ENCODE assay signal across 9 mouse cellular contexts in genomic region chr1:189800211-189800961, GRCm38 (mm10).
A peak's percentile ranks its signal among the peaks of the same experiment; 100 is the strongest.
DNase-seq lines count a peak whose midpoint lies in the region; ATAC-seq and TF ChIP-seq lines count a peak whose summit lies in the region.
"Had no signal": no experiment of that assay in that cellular context is flagged by ENCODE, and none has a peak within 500 bp of the region (broad histone marks: within the 10 kb centered on the region; RNA-seq: fewer than 3 reads in every experiment).

No protein-coding gene starts in this region.

- H3K4me3 ChIP-seq in hindbrain, postnatal 0 days (ENCODE audit: low read length), result no peak overlapping the region
- no peak overlapping the region for H3K4me3 ChIP-seq in hindbrain, embryonic 14.5 days (replicated peaks; ENCODE audit: low read length)
- no peak overlapping the region for H3K4me3 ChIP-seq in embryonic facial prominence, embryonic 15.5 days (replicated peaks)
- no peak overlapping the region for H3K4me3 ChIP-seq in limb, embryonic 15.5 days

- peak; percentile 61; the same call in 1 of the 2 replicates for ATAC-seq in hindbrain, postnatal 0 days
- no peak for ATAC-seq in hindbrain, embryonic 14.5 days (ENCODE audit: low FRiP score)
- no peak for ATAC-seq in embryonic facial prominence, embryonic 15.5 days (ENCODE audit: insufficient number of reproducible peaks, low FRiP score, low TSS enrichment, low read depth)
- ATAC-seq in limb, embryonic 15.5 days (ENCODE audit: insufficient number of reproducible peaks, low FRiP score, low TSS enrichment, low read depth), result no peak
- ATAC-seq: intestine, postnatal 0 days had no signal

- H3K27ac ChIP-seq in hindbrain, postnatal 0 days, result no peak overlapping the region
- H3K27ac ChIP-seq in hindbrain, embryonic 14.5 days, result no peak overlapping the region
- H3K27ac ChIP-seq in embryonic facial prominence, embryonic 15.5 days (replicated peaks), result peak overlapping the region; percentile 76
- peak overlapping the region; percentile 50; the same call in 1 of the 2 replicates for H3K27ac ChIP-seq in limb, embryonic 15.5 days

- no peak overlapping the region for H3K9ac ChIP-seq in hindbrain, postnatal 0 days (replicated peaks; ENCODE audit: low read length)
- H3K9ac ChIP-seq in hindbrain, embryonic 14.5 days, result no peak overlapping the region
- no peak overlapping the region for H3K9ac ChIP-seq in embryonic facial prominence, embryonic 15.5 days
- no peak overlapping the region for H3K9ac ChIP-seq in limb, embryonic 15.5 days

- no peaks in the 10 kb centered on the region for H3K9me3 ChIP-seq in hindbrain, postnatal 0 days (ENCODE audit: low read length)
- no peaks in the 10 kb centered on the region for H3K9me3 ChIP-seq in hindbrain, embryonic 14.5 days (ENCODE audit: control insufficient read depth, low read length)
- H3K9me3 ChIP-seq in embryonic facial prominence, embryonic 15.5 days (replicated peaks), result no peaks in the 10 kb centered on the region
- no peaks in the 10 kb centered on the region for H3K9me3 ChIP-seq in limb, embryonic 15.5 days

- WGBS in hindbrain, postnatal 0 days, result 42% methylated on average over 13 of the region's 13 CpGs
- 54% methylated on average over 13 of the region's 13 CpGs for WGBS in hindbrain, embryonic 14.5 days
- WGBS in embryonic facial prominence, embryonic 15.5 days, result 32% methylated on average over 13 of the region's 13 CpGs
- 53% methylated on average over 13 of the region's 13 CpGs for WGBS in limb, embryonic 15.5 days

- H3K36me3 ChIP-seq in hindbrain, postnatal 0 days (ENCODE audit: insufficient read depth, low read length), result no peaks in the 10 kb centered on the region
- no peaks in the 10 kb centered on the region for H3K36me3 ChIP-seq in hindbrain, embryonic 14.5 days (replicated peaks; ENCODE audit: control insufficient read depth, insufficient read depth)
- peaks cover 12% of the 10 kb centered on the region for H3K36me3 ChIP-seq in embryonic facial prominence, embryonic 15.5 days
- H3K36me3 ChIP-seq in limb, embryonic 15.5 days, result peaks cover 20% of the 10 kb centered on the region

- H3K4me2 ChIP-seq in hindbrain, postnatal 0 days (ENCODE audit: low read depth, low read length), result no peak overlapping the region
- H3K4me2 ChIP-seq in hindbrain, embryonic 14.5 days (replicated peaks), result no peak overlapping the region
- no peak overlapping the region for H3K4me2 ChIP-seq in embryonic facial prominence, embryonic 15.5 days (replicated peaks)
- 0 out of 2 replicates have a peak overlapping the region, but pooled peaks have one; percentile 7 for H3K4me2 ChIP-seq in limb, embryonic 15.5 days

- DNase-seq in hindbrain, postnatal 0 days (ENCODE audit: low spot score), result peak; percentile 68
- no peak for DNase-seq in hindbrain, embryonic 14.5 days (ENCODE audit: low spot score)
- DNase-seq in NIH3T3 (ENCODE audit: low read depth), result peak; percentile 85
- DNase-seq in thymus, postnatal 14 days, result no peak
- DNase-seq in embryo, embryonic 11 days, result no peak
- DNase-seq: gastrocnemius, postnatal 25 days had no signal

- no peaks in the 10 kb centered on the region for H3K27me3 ChIP-seq in hindbrain, postnatal 0 days (ENCODE audit: insufficient read depth, low read length)
- H3K27me3 ChIP-seq in hindbrain, embryonic 14.5 days (ENCODE audit: control insufficient read depth, insufficient read depth, low read length), result no peaks in the 10 kb centered on the region
- no peaks in the 10 kb centered on the region for H3K27me3 ChIP-seq in embryonic facial prominence, embryonic 15.5 days
- H3K27me3 ChIP-seq in limb, embryonic 15.5 days, result no peaks in the 10 kb centered on the region

- no peak for TF ChIP-seq CTCF in hindbrain, postnatal 0 days (IDR thresholded peaks at IDR 0.05; ENCODE audit: low read depth)

- H3K4me1 ChIP-seq in hindbrain, postnatal 0 days (ENCODE audit: insufficient read depth, low read length), result peaks cover 8% of the 10 kb centered on the region
- H3K4me1 ChIP-seq in hindbrain, embryonic 14.5 days (replicated peaks; ENCODE audit: control insufficient read depth, insufficient read depth, low read length), result no peaks in the 10 kb centered on the region
- H3K4me1 ChIP-seq in embryonic facial prominence, embryonic 15.5 days, result peaks cover 42% of the 10 kb centered on the region
- H3K4me1 ChIP-seq in limb, embryonic 15.5 days, result peaks cover 45% of the 10 kb centered on the region

Comparison
In these comparisons a context has a peak if more than half of its experiments do, and no peak if none do; other contexts are left out.
1. DNase-seq: peak in hindbrain, postnatal 0 days (single experiment) and NIH3T3 (single experiment); none in hindbrain, embryonic 14.5 days (single experiment), thymus, postnatal 14 days (single experiment) and embryo, embryonic 11 days (single experiment).
2. H3K27ac ChIP-seq: peak in embryonic facial prominence, embryonic 15.5 days (single experiment) and limb, embryonic 15.5 days (single experiment); none in hindbrain, postnatal 0 days (single experiment) and hindbrain, embryonic 14.5 days (single experiment).